Comparison of ENCODE assay signal across 13 mouse cellular contexts in genomic region chr8:121593983-121594382, GRCm38 (mm10). TPM values are rescaled to one million over a fixed set of nuclear protein-coding genes. Genes with fewer than 3 reads are reported as not detected.
DNase-seq lines count a peak whose midpoint lies in the region; TF ChIP-seq lines count a peak whose summit lies in the region.
"Had no signal": no experiment of that assay in that cellular context is flagged by ENCODE, and none has a peak within 500 bp of the region (broad histone marks: within the 10 kb centered on the region; RNA-seq: fewer than 3 reads in every experiment).

No protein-coding gene starts in this region.

- no peak for TF ChIP-seq CTCF in layer of hippocampus, adult 2 months (conservative IDR thresholded peaks at IDR 0.05)

- H3K27ac ChIP-seq in layer of hippocampus, adult 2 months = peak overlapping the region; percentile 72
- H3K27ac ChIP-seq: hindbrain, embryonic 14.5 days; midbrain, embryonic 10.5 days had no signal

- intact Hi-C loops in heart, postnatal 25 days (cut with DNase I) = no loop called here
- intact Hi-C loops in left cerebral cortex, postnatal 36 days (cut with DNase I) = no loop called here

- DNase-seq in adrenal gland, adult (ENCODE audit: inconsistent age in 2 of 2, low spot score in 1 of 2) = peak; percentile 48 to 53
- DNase-seq in adrenal gland, adult 8-10 months = no peak
- no peak for DNase-seq in layer of hippocampus, adult 2 months (ENCODE audit: low spot score in 2 of 2)
- no peak for DNase-seq in layer of hippocampus, postnatal 14 days (ENCODE audit: low spot score in 2 of 2)
- DNase-seq in heart, postnatal 25 days (ENCODE audit: low spot score) = peak; percentile 36
- peak; percentile 44 for DNase-seq in lung, postnatal 14 days
- DNase-seq in left cerebral cortex, postnatal 36 days (ENCODE audit: low spot score in 2 of 2) = no peak
- no peak for DNase-seq in neural tube, embryonic 10.5 days (ENCODE audit: extremely low spot score, low spot score)
- DNase-seq: liver, postnatal 0 days had no signal

- H3K4me3 ChIP-seq in layer of hippocampus, adult 2 months = no peak overlapping the region
- H3K4me3 ChIP-seq: midbrain, embryonic 10.5 days had no signal

RNA-seq across cellular contexts. Expression of gene Map1lc3b, which starts 3.8 kb away (rescaled TPM):
- total RNA-seq in adrenal gland, adult 8-10 months (2022) = 100 to 1,000 TPM; 167 to 214 (median 191) TPM
- 100 to 1,000 TPM; 166 to 172 TPM for total RNA-seq in layer of hippocampus, adult 2 months (2021)
- 100 to 1,000 TPM; 172 to 184 TPM for total RNA-seq in layer of hippocampus, postnatal 14 days (2021)
- 100 to 1,000 TPM; 231 to 247 TPM for total RNA-seq in heart, postnatal 25 days (2021)
- total RNA-seq in left cerebral cortex, postnatal 36 days (2021) = 100 to 1,000 TPM; 167 to 190 TPM

RNA-seq across cellular contexts. Expression of gene Fbxo31, which starts 15.4 kb away (rescaled TPM):
- total RNA-seq in adrenal gland, adult 8-10 months (2022) = 10 to 100 TPM; 33.4 to 52.9 (median 41.8) TPM
- 100 to 1,000 TPM; 110 to 116 TPM for total RNA-seq in layer of hippocampus, adult 2 months (2021)
- total RNA-seq in layer of hippocampus, postnatal 14 days (2021) = 10 to 100 TPM; 81.3 to 98.2 TPM
- 100 to 1,000 TPM in 1 of 2 experiments, 10 to 100 TPM in 1; 93.0 to 105 TPM for total RNA-seq in heart, postnatal 25 days (2021)
- 100 to 1,000 TPM in 1 of 2 experiments, 10 to 100 TPM in 1; 98.8 to 116 TPM for total RNA-seq in left cerebral cortex, postnatal 36 days (2021)

RNA-seq across cellular contexts. Expression of gene 1700018B08Rik, which starts 49.9 kb away (rescaled TPM):
- total RNA-seq in adrenal gland, adult 8-10 months (2022) = not detected
- total RNA-seq in layer of hippocampus, adult 2 months (2021) = not detected
- total RNA-seq in layer of hippocampus, postnatal 14 days (2021) = not detected
- not detected for total RNA-seq in heart, postnatal 25 days (2021)
- total RNA-seq in left cerebral cortex, postnatal 36 days (2021) = not detected
- total RNA-seq: layer of hippocampus, adult 18-20 months; left cerebral cortex, postnatal 25 days had no signal

RNA-seq across cellular contexts. Expression of gene Zcchc14, which starts 58.7 kb away (rescaled TPM):
- total RNA-seq in adrenal gland, adult 8-10 months (2022) = 10 to 100 TPM; 38.8 to 62.5 (median 51.0) TPM
- total RNA-seq in layer of hippocampus, adult 2 months (2021) = 10 to 100 TPM; 92.5 to 93.2 TPM
- total RNA-seq in layer of hippocampus, postnatal 14 days (2021) = 10 to 100 TPM; 78.1 to 83.0 TPM
- total RNA-seq in heart, postnatal 25 days (2021) = 10 to 100 TPM; 27.1 to 31.3 TPM
- 10 to 100 TPM; 61.3 to 75.3 TPM for total RNA-seq in left cerebral cortex, postnatal 36 days (2021)

Comparison
In these comparisons a context has a peak if more than half of its experiments do, and no peak if none do; other contexts are left out.
1. DNase-seq: peak in adrenal gland, adult (2 of 2), heart, postnatal 25 days (single experiment) and lung, postnatal 14 days (single experiment); none in adrenal gland, adult 8-10 months (single experiment), layer of hippocampus, adult 2 months (0 of 2), layer of hippocampus, postnatal 14 days (0 of 2), left cerebral cortex, postnatal 36 days (0 of 2) and neural tube, embryonic 10.5 days (single experiment).